In the genomic region with DNA sequence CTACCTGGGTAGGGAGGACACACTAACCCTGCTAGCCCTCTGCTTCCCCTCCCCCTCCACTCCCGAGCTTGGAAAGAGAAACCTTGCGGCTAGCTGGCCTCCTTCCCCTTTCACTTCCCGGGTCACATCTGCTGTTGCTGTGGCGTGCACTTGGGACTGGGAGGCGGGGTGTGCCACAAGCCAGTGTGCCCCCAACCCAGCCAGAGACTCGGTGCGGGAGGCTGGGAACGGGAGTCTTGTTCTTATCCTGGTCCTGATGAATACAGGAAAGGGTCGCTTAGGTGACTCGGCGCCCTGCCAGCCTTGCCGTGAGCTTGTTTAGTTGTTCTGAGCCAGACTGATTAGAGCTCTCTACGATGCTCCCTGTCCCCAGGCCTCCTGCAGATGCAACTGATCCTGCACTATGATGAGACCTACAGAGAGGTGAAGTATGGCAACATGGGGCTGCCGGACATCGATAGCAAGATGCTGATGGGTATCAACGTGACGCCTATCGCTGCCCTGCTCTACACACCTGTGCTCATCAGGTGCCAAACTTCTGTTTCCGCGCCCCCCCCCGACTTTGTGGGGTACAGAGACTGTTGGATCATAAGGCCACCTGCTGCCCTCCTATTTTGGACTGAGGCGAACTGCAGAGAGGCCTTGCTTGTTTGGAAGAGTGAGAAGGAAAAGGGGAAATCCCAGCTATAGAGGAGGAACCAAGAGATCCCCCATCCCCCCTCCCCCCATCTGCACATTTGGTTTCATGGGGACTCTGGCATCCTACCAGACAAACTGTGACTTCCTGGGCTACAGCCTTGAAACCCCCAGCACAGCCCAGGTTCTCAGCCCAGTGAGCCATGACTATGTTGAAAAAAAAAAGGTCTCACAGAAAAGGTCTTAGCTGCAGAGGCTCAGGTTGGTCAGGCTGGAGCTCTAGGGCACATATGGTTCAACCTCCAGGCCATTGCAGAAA, we compare ENCODE assay signal across 8 mouse cellular contexts. TPM values are rescaled to one million over a fixed set of nuclear protein-coding genes. Genes with fewer than 3 reads are reported as not detected.
DNase-seq lines count a peak whose midpoint lies in the region; ATAC-seq and TF ChIP-seq lines count a peak whose summit lies in the region.

No protein-coding gene starts in this region.

- H3K9ac ChIP-seq in forebrain, embryonic 16.5 days (replicated peaks; ENCODE audit: low read depth, low read length) = peak overlapping the region; percentile 51
- peak overlapping the region; percentile 61 for H3K9ac ChIP-seq in hindbrain, embryonic 13.5 days
- H3K9ac ChIP-seq in midbrain, embryonic 15.5 days = peak overlapping the region; percentile 18; the same call in 1 of the 2 replicates
- peak overlapping the region; percentile 68 for H3K9ac ChIP-seq in stomach, postnatal 0 days (ENCODE audit: low read length)

- DNase-seq in layer of hippocampus, adult 11-12 months (ENCODE audit: low spot score) = peak; percentile 67
- DNase-seq in layer of hippocampus, adult 18-20 months (ENCODE audit: low spot score in 2 of 2) = no peak
- peak; percentile 53 for DNase-seq in liver
- peak; percentile 67 for DNase-seq in stomach, postnatal 0 days (ENCODE audit: low spot score)

- H3K4me3 ChIP-seq in brown adipose tissue, adult 24 weeks (ENCODE audit: insufficient read depth, low read depth, low read length) = peak overlapping the region; percentile 74
- peak overlapping the region; percentile 39 for H3K4me3 ChIP-seq in forebrain, embryonic 16.5 days (replicated peaks; ENCODE audit: low read length)
- peak overlapping the region; percentile 42 for H3K4me3 ChIP-seq in hindbrain, embryonic 13.5 days
- H3K4me3 ChIP-seq in midbrain, embryonic 15.5 days = peak overlapping the region; percentile 37
- peak overlapping the region; percentile 57 for H3K4me3 ChIP-seq in stomach, postnatal 0 days (ENCODE audit: low read depth, low read length)

- no peak for TF ChIP-seq EP300 in stomach, postnatal 0 days (optimal IDR thresholded peaks at IDR 0.05)

- WGBS in forebrain, embryonic 16.5 days = 5% methylated on average over 22 of the region's 22 CpGs
- 8% methylated on average over 22 of the region's 22 CpGs for whole genome bisulfite sequencing in hindbrain, embryonic 13.5 days
- 10% methylated on average over 22 of the region's 22 CpGs for WGBS in midbrain, embryonic 15.5 days
- WGBS in stomach, postnatal 0 days = 13% methylated on average over 22 of the region's 22 CpGs

- H3K4me2 ChIP-seq in forebrain, embryonic 16.5 days (ENCODE audit: low read length) = peak overlapping the region; percentile 66
- H3K4me2 ChIP-seq in hindbrain, embryonic 13.5 days = peak overlapping the region; percentile 70
- peak overlapping the region; percentile 65 for H3K4me2 ChIP-seq in midbrain, embryonic 15.5 days
- peak overlapping the region; percentile 84 for H3K4me2 ChIP-seq in stomach, postnatal 0 days (replicated peaks; ENCODE audit: low read depth)

- TF ChIP-seq CTCF in stomach, postnatal 0 days (IDR thresholded peaks at IDR 0.05; ENCODE audit: low read depth) = no peak

- no peaks in the 10 kb centered on the region for H3K9me3 ChIP-seq in forebrain, embryonic 16.5 days (ENCODE audit: control insufficient read depth, low read length)
- no peaks in the 10 kb centered on the region for H3K9me3 ChIP-seq in hindbrain, embryonic 13.5 days
- H3K9me3 ChIP-seq in midbrain, embryonic 15.5 days = no peaks in the 10 kb centered on the region
- H3K9me3 ChIP-seq in stomach, postnatal 0 days (ENCODE audit: control insufficient read depth, low read length) = no peaks in the 10 kb centered on the region

- H3K4me1 ChIP-seq in brown adipose tissue, adult 24 weeks (ENCODE audit: control insufficient read depth, insufficient read depth, insufficient read length, low read length) = no peaks in the 10 kb centered on the region; the same call in 1 of the 2 replicates
- H3K4me1 ChIP-seq in forebrain, embryonic 16.5 days (replicated peaks; ENCODE audit: control insufficient read depth, insufficient read depth, low read length) = peaks cover 11% of the 10 kb centered on the region
- H3K4me1 ChIP-seq in hindbrain, embryonic 13.5 days (replicated peaks) = peaks cover 18% of the 10 kb centered on the region
- peaks cover 12% of the 10 kb centered on the region for H3K4me1 ChIP-seq in midbrain, embryonic 15.5 days
- no peaks in the 10 kb centered on the region for H3K4me1 ChIP-seq in stomach, postnatal 0 days (replicated peaks; ENCODE audit: control insufficient read depth, insufficient read depth)

- H3K36me3 ChIP-seq in forebrain, embryonic 16.5 days (ENCODE audit: control insufficient read depth, insufficient read depth) = no peaks in the 10 kb centered on the region
- no peaks in the 10 kb centered on the region for H3K36me3 ChIP-seq in hindbrain, embryonic 13.5 days
- no peaks in the 10 kb centered on the region for H3K36me3 ChIP-seq in midbrain, embryonic 15.5 days (replicated peaks)
- no peaks in the 10 kb centered on the region for H3K36me3 ChIP-seq in stomach, postnatal 0 days (ENCODE audit: control insufficient read depth, insufficient read depth, low read length)

- ATAC-seq in forebrain, embryonic 16.5 days = no peak
- peak; percentile 32; the same call in 1 of the 2 replicates for ATAC-seq in hindbrain, embryonic 13.5 days (ENCODE audit: low FRiP score)
- ATAC-seq in midbrain, embryonic 15.5 days (replicated peaks) = no peak
- ATAC-seq in stomach, postnatal 0 days (ENCODE audit: low FRiP score, low TSS enrichment) = peak; percentile 71

- peak overlapping the region; percentile 40 for H3K27ac ChIP-seq in brown adipose tissue, adult 24 weeks (replicated peaks; ENCODE audit: low read depth, low read length)
- no peak overlapping the region for H3K27ac ChIP-seq in forebrain, embryonic 16.5 days (ENCODE audit: low read length)
- H3K27ac ChIP-seq in hindbrain, embryonic 13.5 days = no peak overlapping the region
- H3K27ac ChIP-seq in midbrain, embryonic 15.5 days = no peak overlapping the region
- peak overlapping the region; percentile 53; the same call in 1 of the 2 replicates for H3K27ac ChIP-seq in stomach, postnatal 0 days (replicated peaks)

- peaks cover 10% of the 10 kb centered on the region for H3K27me3 ChIP-seq in forebrain, embryonic 16.5 days (replicated peaks; ENCODE audit: control insufficient read depth, insufficient read depth, low read length)
- peaks cover 28% of the 10 kb centered on the region for H3K27me3 ChIP-seq in hindbrain, embryonic 13.5 days
- peaks cover 13% of the 10 kb centered on the region for H3K27me3 ChIP-seq in midbrain, embryonic 15.5 days (replicated peaks)
- H3K27me3 ChIP-seq in stomach, postnatal 0 days (ENCODE audit: control insufficient read depth, insufficient read depth, low read length) = no peaks in the 10 kb centered on the region

RNA-seq across cellular contexts. Expression of gene Unc93b1, which starts 1.2 kb away (rescaled TPM):
- 10 to 100 TPM; 13.6 to 15.9 TPM for total RNA-seq in layer of hippocampus, adult 18-20 months (2021)
- 25.3 and 25.4 TPM in 2 replicates for polyA plus RNA-seq in brown adipose tissue, adult 24 weeks (2012; ENCODE audit: insufficient read depth, insufficient read length, missing spikeins)
- polyA plus RNA-seq in forebrain, embryonic 16.5 days (2015; fragmentation: Nextera tagmentation; extraction: Ambion mirVana) = 7.7 TPM in 2 replicates
- 10.1 and 13.2 TPM in 2 replicates for polyA plus RNA-seq in hindbrain, embryonic 13.5 days (2015; fragmentation: Nextera tagmentation; extraction: Ambion mirVana)
- polyA plus RNA-seq in midbrain, embryonic 15.5 days (2015; fragmentation: Nextera tagmentation; extraction: Ambion mirVana) = 11.7 and 11.8 TPM in 2 replicates
- 17.4 and 19.7 TPM in 2 replicates for polyA plus RNA-seq in stomach, postnatal 0 days (2015; fragmentation: Nextera tagmentation; extraction: Ambion mirVana)

RNA-seq across cellular contexts. Expression of gene Aldh3b1, which starts 6.6 kb away (rescaled TPM):
- total RNA-seq in layer of hippocampus, adult 18-20 months (2021) = 1 to 10 TPM; 3.2 to 3.5 TPM
- polyA plus RNA-seq in brown adipose tissue, adult 24 weeks (2012; ENCODE audit: insufficient read depth, insufficient read length, missing spikeins) = 1.8 and 2.2 TPM in 2 replicates
- 1.2 and 1.4 TPM in 2 replicates for polyA plus RNA-seq in forebrain, embryonic 16.5 days (2015; fragmentation: Nextera tagmentation; extraction: Ambion mirVana)
- polyA plus RNA-seq in hindbrain, embryonic 13.5 days (2015; fragmentation: Nextera tagmentation; extraction: Ambion mirVana) = 1.9 and 2.1 TPM in 2 replicates
- polyA plus RNA-seq in midbrain, embryonic 15.5 days (2015; fragmentation: Nextera tagmentation; extraction: Ambion mirVana) = 1.9 TPM in 2 replicates
- 1.8 and 2.2 TPM in 2 replicates for polyA plus RNA-seq in stomach, postnatal 0 days (2015; fragmentation: Nextera tagmentation; extraction: Ambion mirVana)

RNA-seq across cellular contexts. Expression of gene Aldh3b3, which starts 22.3 kb away (rescaled TPM):
- total RNA-seq in layer of hippocampus, adult 18-20 months (2021) = not detected
- polyA plus RNA-seq in brown adipose tissue, adult 24 weeks (2012; ENCODE audit: insufficient read depth, insufficient read length, missing spikeins) = not detected in 2 replicates
- not detected in 2 replicates for polyA plus RNA-seq in forebrain, embryonic 16.5 days (2015; fragmentation: Nextera tagmentation; extraction: Ambion mirVana)
- not detected in 2 replicates for polyA plus RNA-seq in hindbrain, embryonic 13.5 days (2015; fragmentation: Nextera tagmentation; extraction: Ambion mirVana)
- not detected in 2 replicates for polyA plus RNA-seq in midbrain, embryonic 15.5 days (2015; fragmentation: Nextera tagmentation; extraction: Ambion mirVana)
- polyA plus RNA-seq in stomach, postnatal 0 days (2015; fragmentation: Nextera tagmentation; extraction: Ambion mirVana) = 1.1 TPM in 2 replicates

RNA-seq across cellular contexts. Expression of gene Ndufs8, which starts 23.6 kb away (rescaled TPM):
- total RNA-seq in layer of hippocampus, adult 18-20 months (2021) = 100 to 1,000 TPM; 144 to 147 TPM
- polyA plus RNA-seq in brown adipose tissue, adult 24 weeks (2012; ENCODE audit: insufficient read depth, insufficient read length, missing spikeins) = 1,010 and 1,143 TPM in 2 replicates
- polyA plus RNA-seq in forebrain, embryonic 16.5 days (2015; fragmentation: Nextera tagmentation; extraction: Ambion mirVana) = 186 and 207 TPM in 2 replicates
- polyA plus RNA-seq in hindbrain, embryonic 13.5 days (2015; fragmentation: Nextera tagmentation; extraction: Ambion mirVana) = 261 and 264 TPM in 2 replicates
- 246 and 258 TPM in 2 replicates for polyA plus RNA-seq in midbrain, embryonic 15.5 days (2015; fragmentation: Nextera tagmentation; extraction: Ambion mirVana)
- polyA plus RNA-seq in stomach, postnatal 0 days (2015; fragmentation: Nextera tagmentation; extraction: Ambion mirVana) = 277 and 284 TPM in 2 replicates

RNA-seq across cellular contexts. Expression of gene Tcirg1, which starts 29.2 kb away (rescaled TPM):
- total RNA-seq in layer of hippocampus, adult 18-20 months (2021) = 10 to 100 TPM; 17.4 to 20.6 TPM
- 5.3 and 7.7 TPM in 2 replicates for polyA plus RNA-seq in brown adipose tissue, adult 24 weeks (2012; ENCODE audit: insufficient read depth, insufficient read length, missing spikeins)
- polyA plus RNA-seq in forebrain, embryonic 16.5 days (2015; fragmentation: Nextera tagmentation; extraction: Ambion mirVana) = 9.0 and 11.2 TPM in 2 replicates
- 15.0 and 15.8 TPM in 2 replicates for polyA plus RNA-seq in hindbrain, embryonic 13.5 days (2015; fragmentation: Nextera tagmentation; extraction: Ambion mirVana)
- polyA plus RNA-seq in midbrain, embryonic 15.5 days (2015; fragmentation: Nextera tagmentation; extraction: Ambion mirVana) = 12.7 and 14.6 TPM in 2 replicates
- polyA plus RNA-seq in stomach, postnatal 0 days (2015; fragmentation: Nextera tagmentation; extraction: Ambion mirVana) = 17.4 and 21.8 TPM in 2 replicates

Comparison
In these comparisons a context has a peak if more than half of its experiments do, and no peak if none do; other contexts are left out.
1. DNase-seq: peak in layer of hippocampus, adult 11-12 months (single experiment), liver (single experiment) and stomach, postnatal 0 days (single experiment); none in layer of hippocampus, adult 18-20 months (0 of 2).
2. H3K27ac ChIP-seq: peak in brown adipose tissue, adult 24 weeks (single experiment) and stomach, postnatal 0 days (single experiment); none in forebrain, embryonic 16.5 days (single experiment), hindbrain, embryonic 13.5 days (single experiment) and midbrain, embryonic 15.5 days (single experiment).
3. ATAC-seq: peak in hindbrain, embryonic 13.5 days (single experiment) and stomach, postnatal 0 days (single experiment); none in forebrain, embryonic 16.5 days (single experiment) and midbrain, embryonic 15.5 days (single experiment).
4. H3K9ac ChIP-seq: peak in every context shown above with its lines; median percentile 68 in stomach, postnatal 0 days; 61 in hindbrain, embryonic 13.5 days; 51 in forebrain, embryonic 16.5 days; 18 in midbrain, embryonic 15.5 days.
5. Peak in every context shown above with its lines, with median percentiles within 50 percentile points of each other: H3K4me3 ChIP-seq and H3K4me2 ChIP-seq.